Mouse (Mus musculus) inflammation-experienced regulatory T-cells, adult 16 weeks (primary cell): ENCODE results near the gene Olfr610. TPM values are rescaled to one million over a fixed set of nuclear protein-coding genes. Genes with fewer than 3 reads are reported as not detected.

Experiments
- polyA plus RNA-seq: library from polyadenylated mRNA; unstranded; fragments of 100-300 nt; shearing (Covaris generic); gene quantifications from one replicate; pipeline ENCODE4 v1.2.1, GENCODE M21; 2017

Olfr610 gene
- polyA plus RNA-seq, result not detected

GRCm38 (mm10) chr7:103512022-103512421 lies at the start of gene Olfr610:
Olfr610 (minus strand) TSS chr7:103512122.

GRCm38 (mm10) chr7:103555779-103556178 lies 43.9 kb upstream of the Olfr610 start, which contains the start of gene Olfr615:
Olfr615 (plus strand) TSS chr7:103556079.

DNA sequence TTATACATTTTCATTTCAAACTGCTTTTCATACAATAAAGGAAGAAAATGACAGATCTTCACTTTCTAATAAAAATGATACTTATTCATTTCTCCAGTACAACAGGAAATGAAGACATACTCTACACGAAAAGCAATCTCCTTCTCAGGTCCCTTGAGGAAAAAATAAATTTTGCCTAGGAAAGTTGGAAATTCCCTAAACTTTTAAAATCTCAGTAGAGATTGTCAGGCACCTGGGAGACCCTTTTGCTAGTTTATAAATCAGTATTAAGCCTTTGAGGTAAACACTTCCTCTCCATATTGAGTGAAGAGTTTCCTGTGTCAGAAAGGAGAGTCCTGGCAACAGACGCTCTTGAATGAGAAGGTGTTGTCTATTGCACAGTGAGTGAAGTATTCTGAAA lies 35.9 kb upstream of the Olfr610 start, which contains the start of gene Olfr613:
Gene Olfr613, plus strand, starts transcription at position 301 of the 400 bp plus-strand sequence.

GRCm38 (mm10) chr7:103542617-103543016 lies 30.7 kb upstream of the Olfr610 start, which contains the start of gene Olfr612:
Olfr612 (minus strand) TSS chr7:103542717.

DNA sequence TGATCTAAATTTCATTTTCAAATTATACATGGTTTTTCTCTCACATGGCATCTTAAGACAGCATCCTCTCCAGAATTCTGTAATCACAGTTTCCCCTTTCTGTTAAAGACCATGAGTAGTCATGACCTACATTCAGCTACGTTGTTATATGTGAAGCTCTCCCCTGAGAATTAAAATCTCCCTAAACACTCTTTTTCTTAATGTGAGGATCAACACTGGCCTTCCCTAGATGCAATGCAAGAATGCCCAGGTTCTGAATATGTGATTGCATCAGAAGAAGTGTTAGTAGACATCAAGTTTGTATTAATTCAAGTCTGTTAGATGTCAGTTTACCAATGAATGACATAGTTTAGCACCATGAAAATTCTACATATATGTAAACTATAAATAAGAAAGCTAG lies 8.8 kb upstream of the Olfr610 start, which contains the start of gene Olfr611:
Gene Olfr611, minus strand, starts transcription at position 101 of the 400 bp plus-strand sequence.

GRCm38 (mm10) chr7:103497962-103498361 lies 14.0 kb downstream of the Olfr610 start, which contains the start of gene Olfr609:
Olfr609 (minus strand) TSS chr7:103498062.

DNA sequence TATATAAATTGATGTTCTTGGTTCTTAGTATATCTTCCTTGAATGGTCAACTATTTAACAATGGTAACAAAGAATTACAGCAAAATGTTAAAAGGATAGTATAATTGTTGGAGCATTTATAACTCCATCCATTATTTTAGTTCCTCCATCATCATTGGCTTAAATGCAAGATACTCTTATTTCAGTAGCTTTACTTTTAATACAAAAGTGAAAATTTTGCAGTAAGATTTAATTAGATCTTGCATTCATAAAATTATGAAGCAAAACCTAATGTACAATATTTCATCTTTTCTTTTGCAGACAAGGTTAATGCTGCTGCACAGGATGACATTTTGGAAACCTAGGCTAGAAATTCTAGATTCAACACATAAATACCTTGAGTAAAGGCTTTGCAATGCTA lies 42.3 kb downstream of the Olfr610 start, which contains the start of gene Olfr608:
Gene Olfr608, plus strand, starts transcription at position 301 of the 400 bp plus-strand sequence.

Other genes with a start within 250 kb of the Olfr610 start
- not detected for gene Olfr596, start 206.5 kb downstream of the Olfr610 start, polyA plus RNA-seq
- gene Olfr597, start 195.8 kb downstream of the Olfr610 start, polyA plus RNA-seq, result not detected
- gene Olfr598, start 188.6 kb downstream of the Olfr610 start, polyA plus RNA-seq, result not detected
- gene Olfr599, start 176.2 kb downstream of the Olfr610 start, polyA plus RNA-seq, result not detected
- gene Olfr600, start 162.5 kb downstream of the Olfr610 start, polyA plus RNA-seq, result not detected
- gene Olfr601, start 149.5 kb downstream of the Olfr610 start, polyA plus RNA-seq, result not detected
- gene Olfr603, start 125.9 kb downstream of the Olfr610 start, polyA plus RNA-seq, result not detected
- gene Usp17lc, start 97.0 kb downstream of the Olfr610 start, polyA plus RNA-seq, result not detected
- gene Olfr605, start 66.7 kb downstream of the Olfr610 start, polyA plus RNA-seq, result not detected
- gene Olfr606, start 63.1 kb downstream of the Olfr610 start, polyA plus RNA-seq, result not detected
- gene Olfr607, start 48.0 kb downstream of the Olfr610 start, polyA plus RNA-seq, result 0.07 TPM
- gene Olfr608, start 42.2 kb downstream of the Olfr610 start, polyA plus RNA-seq, result not detected
- not detected for gene Olfr609, start 14.1 kb downstream of the Olfr610 start, polyA plus RNA-seq
- not detected for gene Olfr611, start 8.7 kb upstream of the Olfr610 start, polyA plus RNA-seq
- not detected for gene Olfr612, start 30.6 kb upstream of the Olfr610 start, polyA plus RNA-seq
- not detected for gene Olfr613, start 36.0 kb upstream of the Olfr610 start, polyA plus RNA-seq
- not detected for gene Olfr615, start 44.0 kb upstream of the Olfr610 start, polyA plus RNA-seq
- gene Olfr616, start 57.0 kb upstream of the Olfr610 start, polyA plus RNA-seq, result not detected
- not detected for gene Olfr617, start 60.9 kb upstream of the Olfr610 start, polyA plus RNA-seq
- not detected for gene Olfr618, start 78.0 kb upstream of the Olfr610 start, polyA plus RNA-seq
- gene Olfr619, start 88.5 kb upstream of the Olfr610 start, polyA plus RNA-seq, result not detected
- not detected for gene Olfr620, start 100.4 kb upstream of the Olfr610 start, polyA plus RNA-seq
- not detected for gene Olfr622, start 130.6 kb upstream of the Olfr610 start, polyA plus RNA-seq
- not detected for gene Olfr623, start 151.6 kb upstream of the Olfr610 start, polyA plus RNA-seq
- gene Olfr624, start 159.1 kb upstream of the Olfr610 start, polyA plus RNA-seq, result not detected
- gene Olfr625-ps1, start 170.6 kb upstream of the Olfr610 start, polyA plus RNA-seq, result not detected
- not detected for gene Olfr243, start 202.5 kb upstream of the Olfr610 start, polyA plus RNA-seq
- gene Olfr628, start 218.3 kb upstream of the Olfr610 start, polyA plus RNA-seq, result not detected
- not detected for gene Olfr629, start 232.8 kb upstream of the Olfr610 start, polyA plus RNA-seq
- not detected for gene Olfr630, start 245.2 kb upstream of the Olfr610 start, polyA plus RNA-seq